Mouse (Mus musculus) embryo, embryonic 10.5 days (tissue): Measurements from ENCODE around the gene Clpx.

Experiments used
- DNase-seq: peaks from one replicate; pipeline ENCODE4 v3.0.0-alpha.2; 2015; ENCODE audit warnings: low spot score

The Clpx gene

GRCm38 (mm10) chr9:65346476-65347111 is 52.5 kb downstream of the Clpx start:
- DNase-seq: peak; percentile 48

- DNase-seq: no peak
Measured at GRCm38 (mm10) chr9:65347112-65347850, 53.2 kb downstream of the Clpx start.

DNA sequence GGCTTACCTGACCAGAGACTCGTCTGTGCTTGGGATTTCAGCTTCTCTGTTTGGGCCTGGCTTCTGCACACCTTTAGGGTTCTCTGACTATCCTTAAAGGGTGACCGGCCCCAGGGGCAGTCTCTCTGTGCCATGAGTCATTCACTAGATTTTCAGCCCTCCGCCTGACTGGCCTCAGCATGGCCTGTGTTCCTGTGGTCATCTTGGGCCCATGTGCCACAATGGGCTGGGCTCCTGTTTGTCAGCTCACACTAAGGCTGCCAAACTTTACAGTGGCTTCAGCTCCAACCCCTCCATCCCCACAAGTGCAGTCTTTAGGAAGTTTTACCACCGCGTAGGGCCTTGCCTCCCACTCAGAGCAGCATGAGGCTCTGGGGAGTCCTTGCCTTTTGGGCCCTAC is 59.2 kb downstream of the Clpx start:
- DNase-seq: no peak

DNA sequence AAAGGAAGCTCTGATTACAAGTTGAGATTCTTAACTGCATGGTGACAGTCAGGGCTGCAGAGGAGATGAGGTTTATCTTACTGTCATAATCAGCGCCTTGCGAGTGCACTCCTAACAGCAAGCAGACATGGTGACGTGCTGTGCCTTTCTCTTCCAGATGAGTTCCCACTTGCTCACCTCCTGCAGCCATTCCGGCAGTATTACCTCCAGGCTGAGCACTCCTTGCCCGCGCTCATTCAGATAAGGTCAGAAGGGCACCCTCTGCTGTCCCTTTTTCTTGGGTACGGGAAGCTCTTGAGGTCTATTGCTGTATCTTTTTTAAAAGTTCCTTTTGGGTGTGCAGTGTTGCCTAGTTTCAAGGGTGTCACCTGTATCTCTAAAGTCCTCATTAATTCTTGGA is 62.5 kb downstream of the Clpx start:
- DNase-seq: no peak

DNA sequence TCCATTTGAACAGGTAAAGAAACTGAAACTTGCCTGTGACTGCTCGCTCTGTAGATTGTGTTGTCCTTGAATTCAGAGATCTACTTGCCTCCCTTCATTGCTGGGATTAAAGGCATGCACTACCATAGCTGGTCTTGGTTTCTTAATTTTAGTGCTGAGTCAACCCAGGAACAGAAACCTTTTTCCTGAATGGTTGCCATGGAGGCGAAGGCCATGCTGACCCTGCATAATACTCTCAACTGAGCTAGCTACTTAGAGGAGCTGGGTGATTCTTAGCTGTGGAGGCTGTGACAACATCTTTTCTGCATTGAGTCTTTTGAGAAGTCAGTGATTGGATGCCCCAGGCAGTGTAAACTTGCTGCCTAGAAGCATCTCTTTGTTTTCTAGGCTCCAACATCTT is 62.9 kb downstream of the Clpx start:
- DNase-seq: no peak

GRCm38 (mm10) chr9:65358956-65359480 is 65.0 kb downstream of the Clpx start:
- no peak for DNase-seq

DNA sequence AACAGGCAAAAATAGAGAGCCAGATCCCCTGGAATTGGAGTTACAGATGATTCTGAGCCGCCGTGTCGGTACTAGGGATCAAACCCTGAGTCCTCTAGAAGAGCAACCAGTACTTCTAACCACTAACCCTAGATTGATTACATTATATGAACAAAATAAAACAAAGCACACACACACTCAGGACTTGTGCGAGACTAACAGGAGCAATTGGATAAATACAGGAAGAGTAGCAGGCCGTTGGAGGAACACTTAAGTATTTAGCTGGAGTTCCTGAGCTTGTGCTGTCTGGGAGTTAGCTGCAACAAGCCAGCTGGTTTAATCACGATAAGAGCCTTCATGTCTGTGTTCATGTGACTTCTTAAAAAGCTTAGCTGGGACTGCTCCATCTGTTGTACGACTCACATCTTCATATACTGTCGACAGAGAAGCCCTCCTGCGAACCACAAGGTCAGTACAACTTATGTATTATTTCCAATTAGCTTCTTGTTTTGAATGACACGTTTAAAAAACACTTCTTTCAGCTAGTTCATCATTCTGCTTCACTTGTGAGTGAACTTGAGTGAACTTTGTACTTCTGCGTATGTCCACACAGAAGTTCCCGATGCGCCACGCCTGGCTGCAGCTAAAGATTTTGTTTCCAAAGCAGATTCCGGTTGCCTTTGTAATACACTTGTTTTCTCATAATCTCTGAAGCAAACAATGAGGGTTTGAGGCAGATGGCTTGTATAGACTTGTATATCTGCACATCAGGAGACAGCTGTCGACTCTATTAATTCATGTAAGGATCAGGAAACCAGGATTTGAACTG is 66.8 kb downstream of the Clpx start, which contains the start of gene Ubap1l:
Ubap1l (plus strand) TSS at position 401 of the 808 bp plus-strand sequence.
- no peak for DNase-seq

DNA sequence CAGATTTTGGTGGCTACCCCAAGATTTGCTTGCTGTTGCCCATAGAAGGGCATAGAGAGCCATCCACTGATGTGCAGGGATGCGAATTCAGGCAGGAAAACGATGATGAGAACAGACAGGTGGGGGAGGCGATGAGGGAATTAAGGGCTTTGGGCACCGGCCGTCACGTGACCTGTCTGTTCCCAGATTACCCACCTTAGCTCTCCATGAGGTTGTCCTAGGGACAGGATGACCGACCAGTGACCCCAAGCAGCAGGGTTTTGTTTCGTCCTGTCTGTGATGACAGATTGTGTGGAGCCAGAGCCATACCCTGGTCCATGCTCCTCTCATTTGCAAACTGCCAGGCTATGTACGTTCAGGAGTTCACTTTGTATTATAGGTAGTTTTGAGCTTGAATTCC is 69.6 kb downstream of the Clpx start:
- peak; percentile 46 for DNase-seq

- no peak for DNase-seq
Measured at GRCm38 (mm10) chr9:65365721-65366120, 71.7 kb downstream of the Clpx start.

GRCm38 (mm10) chr9:65371756-65372155 is 77.7 kb downstream of the Clpx start:
- no peak for DNase-seq

DNA sequence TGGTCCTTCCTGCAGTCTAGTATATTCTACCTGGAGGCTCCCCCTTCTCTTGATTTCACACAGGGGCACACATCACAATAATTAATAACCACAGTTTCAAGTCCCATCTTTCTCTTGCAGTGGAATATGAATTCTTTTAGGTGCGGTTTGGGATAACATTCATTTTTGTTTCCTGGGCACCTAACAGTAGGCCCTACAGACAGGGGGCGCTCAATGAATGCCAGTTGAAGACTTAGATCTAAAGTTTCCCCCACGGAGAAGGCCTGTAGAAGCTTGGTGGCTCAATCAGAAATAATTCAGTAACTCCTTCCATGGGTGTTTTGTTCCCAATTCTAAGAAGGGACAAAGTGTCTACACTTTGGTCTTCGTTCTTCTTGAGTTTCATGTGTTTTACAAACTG is 78.4 kb downstream of the Clpx start:
- peak; percentile 39 for DNase-seq

DNA sequence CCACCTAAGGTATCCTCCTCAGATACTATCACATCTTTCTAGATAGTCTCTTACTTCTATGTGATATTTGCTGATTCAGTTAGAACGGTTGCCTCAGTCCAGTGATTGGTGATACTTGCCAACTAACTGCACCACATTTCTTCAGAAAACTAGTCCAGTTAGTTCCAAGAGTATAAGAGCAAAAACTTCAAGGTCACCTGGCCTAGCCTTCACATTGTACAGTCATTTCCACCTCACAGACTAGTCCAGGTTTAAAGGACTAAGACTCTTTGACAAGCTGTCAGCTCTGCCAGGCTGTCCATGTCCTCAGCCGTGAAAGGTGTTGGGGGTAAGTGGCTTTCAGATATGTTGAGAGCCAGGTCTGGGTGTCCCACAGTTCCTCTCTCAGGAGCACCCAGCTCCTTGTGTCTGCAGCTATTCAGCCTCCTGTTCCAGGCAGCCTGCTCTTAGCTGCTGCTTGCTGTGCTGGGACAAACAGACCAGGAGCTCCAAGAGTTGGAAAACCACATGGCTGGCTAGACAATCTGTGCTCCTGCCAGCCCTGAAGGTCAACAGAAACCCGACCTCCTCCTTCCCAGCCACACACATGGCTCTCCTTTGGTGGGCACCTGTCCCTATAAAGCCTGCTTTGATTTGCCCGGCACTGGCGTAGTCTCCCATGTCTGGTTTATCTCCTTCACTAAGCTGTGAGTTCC is 80.6 kb downstream of the Clpx start:
- DNase-seq: no peak

- DNase-seq: no peak
Measured at GRCm38 (mm10) chr9:65375163-65375934, 81.3 kb downstream of the Clpx start.
